Mouse (Mus musculus): Measurements from ENCODE around the gene Csrp2. TPM values are rescaled to one million over a fixed set of nuclear protein-coding genes. Genes with fewer than 3 reads are reported as not detected.

Gene Csrp2
- polyA plus RNA-seq (2012; rRNA removed), result 204 and 209 TPM in 2 replicates

GRCm38 (mm10) chr10:110919531-110920343, at the start of gene Csrp2:
Gene Csrp2 (plus strand): TSS chr10:110919789.

Other genes with a start within 250 kb of the Csrp2 start
- gene E2f7, start 174.3 kb upstream of the Csrp2 start, polyA plus RNA-seq (2012; rRNA removed), result 0.77 and 0.80 TPM in 2 replicates
- 11.7 and 16.4 TPM in 2 replicates for gene Zdhhc17, start 90.4 kb downstream of the Csrp2 start, polyA plus RNA-seq (2012; rRNA removed)
- 1.7 and 2.3 TPM in 2 replicates for gene Osbpl8, start 245.0 kb downstream of the Csrp2 start, polyA plus RNA-seq (2012; rRNA removed)